Mouse (Mus musculus) spleen, postnatal 10 days (tissue): ENCODE results near the gene Soat1.
A peak's percentile ranks its signal among the peaks of the same experiment; 100 is the strongest.
"Not testable (repeated sequence)": the region's sequence is repeated elsewhere in the genome, so short reads cannot be mapped to it uniquely, and the experiment has no call there.

Experiments used
- DNase-seq, 2 experiments: peaks; one replicate each; pipeline ENCODE4 v3.0.0; 2021 to 2022; ENCODE audit warnings: low spot score in 2 of 2

The Soat1 gene

DNA sequence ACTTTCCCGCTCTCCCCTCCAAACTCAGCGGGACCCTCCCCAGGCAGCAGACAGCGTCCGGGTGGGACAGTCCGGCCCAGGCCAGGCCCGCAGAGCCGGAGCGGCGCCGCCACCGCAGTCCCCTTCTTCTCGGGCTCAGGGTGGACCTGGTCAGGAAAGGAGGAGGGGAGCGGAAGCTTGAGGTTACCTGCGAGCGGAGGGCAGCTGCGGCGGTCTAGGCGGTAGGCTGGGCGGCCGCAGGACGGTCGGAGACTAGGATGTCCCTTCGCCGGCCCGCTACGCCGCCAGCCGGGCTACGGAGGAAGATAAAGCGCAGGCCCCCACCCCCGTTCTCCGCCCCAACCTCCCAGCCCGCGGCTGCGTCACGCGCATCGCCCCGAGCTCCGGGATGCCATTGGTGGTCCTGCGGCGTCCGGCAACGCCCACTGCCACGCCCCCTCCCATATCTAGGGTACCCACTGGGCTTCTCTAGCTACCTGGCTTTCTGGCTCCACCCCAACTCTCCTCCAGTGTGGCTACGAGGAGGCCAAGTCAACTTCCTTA, at the start of gene Soat1:
Gene Soat1 (minus strand): TSS at position 371 of the 543 bp plus-strand sequence.
- DNase-seq, result peak; percentile 65 to 86

DNA sequence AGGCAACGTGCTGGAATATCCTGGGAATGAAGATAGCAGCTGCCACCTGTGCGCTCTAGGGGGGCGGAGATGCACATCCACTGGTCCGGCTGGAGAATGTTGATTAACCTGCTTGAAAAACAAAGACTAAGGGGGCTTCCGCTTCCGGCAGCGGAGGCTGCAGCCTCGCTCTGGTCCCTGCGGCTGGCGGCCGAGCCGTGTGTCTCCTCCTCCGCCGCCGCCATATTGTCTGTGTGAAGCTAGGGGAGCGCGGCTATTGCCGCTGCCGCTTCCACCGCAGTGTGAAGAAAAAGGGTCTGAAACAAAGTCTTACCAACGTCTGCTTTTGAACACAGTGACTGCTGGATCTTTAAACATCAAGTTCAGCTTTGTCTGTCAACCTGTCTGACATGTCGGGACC, 49.7 kb upstream of the Soat1 start, which contains the start of gene Gm10031:
Gene Gm10031 (plus strand): TSS at position 171 of the 400 bp plus-strand sequence.
- not testable (repeated sequence) for DNase-seq

- DNase-seq, result peak in 1 of 2 experiments; percentile 53
Measured at GRCm38 (mm10) chr1:156521796-156522517, 47.8 kb upstream of the Soat1 start.

DNA sequence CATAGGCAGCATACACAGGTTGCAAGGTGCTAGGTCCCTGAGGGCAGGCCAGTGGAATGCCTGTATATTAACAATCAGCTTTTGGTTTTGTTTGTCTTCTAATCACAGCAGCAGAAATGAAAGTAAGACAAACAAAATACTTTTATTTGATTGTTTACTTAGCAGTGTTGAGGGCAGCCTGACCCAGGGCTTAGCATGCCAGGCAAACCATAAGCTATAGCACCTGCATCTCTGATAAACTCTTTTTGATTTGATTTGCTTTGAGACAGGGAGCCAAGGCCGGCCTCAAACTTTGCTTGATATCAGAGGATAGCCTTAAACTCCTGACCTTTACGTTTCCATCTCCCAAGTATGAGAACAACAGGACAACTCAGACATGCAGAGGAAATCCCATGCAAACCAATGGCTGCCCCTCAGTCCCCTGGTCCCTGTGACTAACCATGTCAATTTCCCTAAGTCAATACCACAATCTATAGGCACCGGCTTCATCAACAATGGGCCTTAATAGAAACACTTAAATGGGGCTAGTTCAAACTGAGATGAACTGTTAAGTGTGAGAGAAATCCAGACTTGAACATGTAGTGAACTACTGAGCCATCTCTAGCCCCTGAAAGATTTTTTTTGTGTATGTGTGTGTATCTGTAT, 46.1 kb upstream of the Soat1 start:
- DNase-seq, result no peak

DNA sequence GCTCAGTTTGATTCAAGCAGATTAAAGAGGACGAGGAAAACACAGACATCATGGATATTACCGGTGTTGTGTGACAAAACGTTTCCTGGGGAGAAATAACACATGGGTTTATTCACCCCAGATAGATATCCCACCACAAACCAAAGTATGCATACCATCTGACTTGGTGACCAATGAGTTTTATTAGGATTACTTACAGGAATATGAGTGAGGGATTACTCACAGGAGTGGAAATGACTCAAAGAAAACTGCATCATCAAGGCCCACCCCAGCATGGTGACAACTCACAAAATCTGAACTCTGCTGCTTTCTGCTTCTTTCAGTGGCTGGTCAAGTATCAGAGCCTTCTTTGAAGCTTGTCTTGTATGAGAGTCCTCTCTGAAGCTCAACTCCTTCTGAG, 33.6 kb upstream of the Soat1 start:
- DNase-seq, result no peak

- DNase-seq, result no peak
Measured at GRCm38 (mm10) chr1:156505901-156506300, 31.8 kb upstream of the Soat1 start.

GRCm38 (mm10) chr1:156504945-156505523, 30.9 kb upstream of the Soat1 start:
- DNase-seq, result peak in 1 of 2 experiments; percentile 21

GRCm38 (mm10) chr1:156496910-156497309, 22.8 kb upstream of the Soat1 start:
- no peak for DNase-seq

GRCm38 (mm10) chr1:156495025-156495424, 20.9 kb upstream of the Soat1 start:
- DNase-seq, result no peak

- no peak for DNase-seq
Measured at GRCm38 (mm10) chr1:156491226-156491796, 17.2 kb upstream of the Soat1 start.

DNA sequence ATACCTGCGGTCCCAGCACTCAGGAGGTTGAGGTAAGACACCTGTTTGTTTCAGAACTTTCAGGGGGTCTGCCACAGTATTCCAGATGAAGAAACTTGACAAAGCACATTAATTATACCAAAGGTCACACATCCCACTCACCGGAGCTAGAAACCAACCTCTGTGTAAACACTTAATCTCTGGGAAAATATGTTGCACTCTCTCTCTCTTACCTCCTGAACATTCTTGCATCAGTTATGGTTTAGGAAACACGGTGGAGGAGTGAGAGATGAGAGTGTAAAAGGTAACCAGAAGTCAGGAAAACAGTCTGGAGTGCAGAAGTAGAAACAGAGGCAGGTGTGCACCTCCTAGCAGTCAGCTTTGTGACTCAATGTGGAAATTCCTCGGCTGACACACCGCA, 13.9 kb upstream of the Soat1 start:
- DNase-seq, result no peak

DNA sequence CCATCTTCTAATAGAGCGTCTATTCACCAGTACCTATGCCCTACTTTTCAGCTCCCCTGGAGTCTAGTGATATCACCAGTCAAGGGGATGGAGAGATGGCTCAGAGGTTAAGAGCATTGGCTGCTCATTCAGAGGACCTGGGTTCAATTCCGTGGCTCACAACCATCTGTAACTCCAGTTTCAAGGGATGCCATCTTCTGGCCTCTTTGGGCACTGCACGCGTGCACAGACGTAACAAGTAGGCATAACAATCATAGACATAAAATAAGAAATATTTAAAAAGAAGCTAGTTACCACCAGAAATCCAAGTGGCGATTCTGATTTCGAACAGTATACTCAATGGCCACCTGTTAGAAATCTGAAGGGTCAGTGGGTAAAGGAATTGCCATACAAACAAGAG, 13.4 kb upstream of the Soat1 start:
- peak in 1 of 2 experiments; percentile 21 for DNase-seq

- DNase-seq, result no peak
Measured at GRCm38 (mm10) chr1:156481826-156482225, 7.7 kb upstream of the Soat1 start.

DNA sequence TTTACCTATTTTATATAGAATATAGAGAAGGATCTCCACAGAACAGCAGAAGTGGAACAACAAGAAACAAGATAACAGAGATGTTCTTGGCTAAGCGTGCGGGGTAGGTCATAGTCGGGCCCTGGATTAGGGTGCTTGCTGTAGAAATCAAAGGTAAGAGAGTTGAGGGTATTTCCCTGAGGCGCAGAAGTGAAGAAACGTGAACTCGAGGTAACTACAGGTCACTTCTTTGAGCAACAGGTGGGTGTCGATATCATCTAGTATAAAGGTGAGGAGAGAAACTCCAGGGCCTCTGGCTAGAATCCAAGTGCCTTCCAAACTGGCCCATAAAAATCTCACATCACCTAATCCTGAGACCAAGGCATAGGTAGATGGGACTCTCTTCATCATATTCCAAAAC, 2.4 kb upstream of the Soat1 start:
- DNase-seq, result no peak

DNA sequence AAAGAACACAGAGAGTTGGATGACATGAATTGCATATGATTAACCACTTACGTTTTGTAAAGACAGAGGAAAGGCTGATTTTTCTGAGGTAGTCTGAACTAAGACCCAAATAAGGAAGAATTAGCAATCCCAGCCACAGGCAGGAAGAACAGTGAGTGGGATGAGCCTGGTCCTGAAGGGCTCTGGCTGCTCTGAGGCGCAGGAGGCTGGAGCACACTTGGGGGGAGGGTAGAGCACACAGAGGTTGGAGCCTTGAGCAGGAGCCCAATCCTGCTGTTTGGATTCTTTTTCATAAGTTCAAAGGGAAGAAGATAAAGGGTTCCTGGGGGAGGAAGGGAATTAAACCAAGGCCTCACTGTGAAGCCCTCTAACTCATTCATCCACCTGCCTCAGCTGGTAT, 1.9 kb upstream of the Soat1 start:
- DNase-seq, result no peak

DNA sequence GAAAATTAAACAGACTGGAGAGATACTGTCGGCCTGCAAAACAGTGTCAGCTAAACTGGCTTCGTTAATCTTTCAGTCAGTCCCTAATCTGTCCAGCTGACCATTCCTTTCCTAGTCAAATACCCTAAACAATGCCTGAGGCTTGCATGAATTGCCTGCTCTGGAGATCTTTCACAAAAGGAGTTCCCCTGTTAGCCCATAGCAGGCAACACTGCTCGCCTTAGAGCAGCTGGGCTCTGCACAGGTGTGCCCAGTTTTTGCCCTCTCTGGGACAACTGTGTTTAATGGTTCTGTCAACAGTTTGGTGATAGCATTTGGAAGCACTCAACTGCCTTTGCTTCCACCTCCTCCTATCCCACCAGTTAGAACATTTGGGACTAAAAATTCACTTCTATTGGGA, 723 bp upstream of the Soat1 start:
- no peak for DNase-seq

- DNase-seq, result no peak
Measured at GRCm38 (mm10) chr1:156473003-156473402, 1.1 kb downstream of the Soat1 start.

DNA sequence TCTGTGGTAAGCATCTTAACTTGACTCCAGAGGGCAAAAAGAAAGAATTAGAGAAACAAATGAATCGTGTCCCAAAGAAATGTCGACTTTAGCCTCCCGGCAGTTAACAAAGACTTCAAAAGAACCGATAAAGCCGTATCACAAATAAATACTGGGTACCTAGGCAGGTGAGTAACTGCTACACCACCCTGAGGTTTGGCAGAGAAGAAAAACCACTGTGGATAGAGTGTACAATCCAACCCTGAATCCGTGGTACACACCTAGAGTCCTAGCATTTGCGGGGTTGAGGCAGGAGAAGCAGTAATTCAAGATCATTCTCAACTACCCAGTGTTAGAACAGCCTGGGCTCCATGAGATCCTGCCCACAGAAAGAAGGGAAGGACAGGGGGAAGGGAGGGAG, 2.2 kb downstream of the Soat1 start:
- DNase-seq, result no peak

GRCm38 (mm10) chr1:156471071-156471470, 3.1 kb downstream of the Soat1 start:
- DNase-seq, result no peak

DNA sequence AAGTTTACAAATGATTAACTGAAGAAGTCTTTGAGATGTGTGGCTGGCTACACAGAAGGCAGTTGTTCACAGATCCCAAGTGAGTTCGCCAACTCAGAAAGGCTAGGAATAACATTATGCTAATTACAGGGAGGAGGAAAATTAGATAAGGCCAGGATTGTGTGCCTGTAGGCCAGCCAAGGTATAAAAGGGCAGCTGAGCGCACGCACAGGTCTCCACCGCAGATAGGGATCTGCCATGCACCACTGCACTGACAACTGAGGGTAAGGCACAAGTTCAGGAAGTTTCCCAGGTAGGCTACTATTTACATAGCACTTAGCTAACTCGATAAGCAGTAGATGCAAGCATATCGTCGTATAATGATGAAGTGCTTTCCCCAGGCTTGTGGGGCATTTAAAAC, 3.6 kb downstream of the Soat1 start:
- no peak for DNase-seq

DNA sequence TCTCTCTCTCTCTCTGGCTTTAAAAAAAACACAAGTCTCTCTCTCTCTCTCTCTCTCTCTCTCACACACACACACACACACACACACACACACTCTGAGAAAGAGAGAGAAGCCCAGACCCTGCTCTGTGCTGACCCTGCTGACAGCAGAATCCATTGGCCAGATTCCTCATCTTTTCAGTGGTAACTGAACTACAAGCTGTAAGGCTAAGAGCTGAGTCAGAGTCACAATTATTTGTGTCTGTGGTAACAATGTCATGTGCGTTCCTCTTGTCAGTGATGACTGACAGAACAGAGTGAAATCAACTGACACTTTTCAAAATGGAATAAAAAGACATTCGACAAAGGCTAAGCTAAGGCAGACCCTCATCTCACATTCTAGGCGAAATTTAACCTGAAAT, 5.6 kb downstream of the Soat1 start:
- no peak for DNase-seq

DNA sequence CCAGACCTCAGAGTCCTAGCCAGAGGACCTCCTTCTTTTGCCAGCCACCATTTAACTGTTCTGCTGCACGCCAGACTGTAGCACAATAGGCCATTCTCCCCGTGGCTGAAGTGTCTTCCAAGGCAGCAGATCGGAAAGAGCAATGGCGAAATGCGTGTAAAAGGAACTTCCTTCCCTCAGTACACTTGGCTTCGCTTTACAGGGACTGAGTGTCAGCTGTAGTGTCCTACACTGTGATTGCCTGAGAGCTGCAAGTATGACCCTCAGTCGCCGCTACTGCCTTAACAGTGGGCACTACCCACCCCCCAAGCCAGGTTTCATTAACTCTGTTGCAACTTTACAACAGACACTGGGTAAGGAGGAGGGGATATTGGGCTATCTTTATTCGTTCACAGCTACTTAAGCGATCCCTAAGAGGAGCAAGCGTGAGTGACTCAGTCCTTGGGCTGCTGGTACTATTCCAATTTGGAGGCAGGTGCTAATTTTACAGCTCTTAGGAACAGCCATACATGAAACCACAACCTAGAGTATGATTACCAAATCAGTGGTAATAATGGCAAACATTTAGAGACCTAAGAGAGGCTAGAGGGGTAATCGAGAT, 6.4 kb downstream of the Soat1 start:
- no peak for DNase-seq
